8 mouse cellular contexts compared by ENCODE assay signal in the genomic region with DNA sequence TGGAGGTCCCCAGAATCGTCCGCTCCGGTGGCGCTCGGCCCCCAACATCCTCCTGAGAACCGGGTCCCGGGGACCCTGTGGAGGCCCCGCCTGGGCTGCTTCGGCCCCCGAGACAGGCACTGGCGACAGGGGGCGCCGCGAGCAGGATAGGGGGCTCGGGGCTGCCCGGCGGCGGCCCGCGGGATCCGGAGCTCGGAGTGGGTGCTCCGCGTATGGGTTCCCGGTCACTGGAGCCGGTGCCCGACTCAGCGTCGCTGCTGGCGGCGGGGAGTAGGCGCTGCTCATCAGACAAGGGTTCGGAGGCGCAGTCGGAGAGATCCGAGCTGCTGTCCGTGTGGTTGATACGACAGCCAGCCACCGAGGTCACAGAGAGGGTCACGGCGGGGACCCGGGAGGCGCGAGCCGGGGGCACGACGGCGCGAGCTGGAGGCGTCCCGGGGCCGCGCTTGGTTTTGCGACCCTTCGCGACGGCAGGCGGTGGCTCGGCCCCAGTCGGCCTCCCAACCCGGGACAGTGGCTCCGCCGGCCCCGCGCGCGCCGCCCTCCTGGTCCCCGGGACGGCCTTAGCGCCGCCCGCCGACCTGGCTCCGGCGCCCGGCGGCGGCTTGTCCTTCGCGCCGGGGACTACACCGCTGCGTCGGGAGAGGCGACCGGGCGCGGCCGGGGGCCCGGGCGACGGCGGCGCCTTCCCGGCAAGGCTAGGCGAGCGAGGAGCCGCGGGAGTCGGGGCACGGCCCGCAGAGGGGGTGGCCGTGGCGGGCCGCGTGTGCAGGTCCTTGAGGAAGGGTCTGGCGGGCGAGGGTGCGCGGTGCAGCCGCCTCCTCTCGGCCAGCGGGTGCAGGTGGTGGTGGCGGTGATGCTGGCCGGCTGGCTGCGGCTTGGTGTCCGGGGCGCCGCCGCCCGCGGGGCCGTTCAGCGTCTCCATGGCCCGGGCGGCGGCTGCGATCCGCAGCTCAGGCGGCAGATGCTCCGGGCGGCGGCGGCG. TPM values are rescaled to one million over a fixed set of nuclear protein-coding genes. Genes with fewer than 3 reads are reported as not detected.
DNase-seq lines count a peak whose midpoint lies in the region; ATAC-seq and TF ChIP-seq lines count a peak whose summit lies in the region.

No protein-coding gene starts in this region.

- peak; percentile 27 for ATAC-seq in heart, embryonic 12.5 days (ENCODE audit: insufficient number of reproducible peaks, low FRiP score)
- ATAC-seq in kidney, embryonic 16.5 days (ENCODE audit: low FRiP score, low TSS enrichment) = peak; percentile 26
- no peak for ATAC-seq in inflammation-experienced regulatory T-cells, adult 6 months

- TF ChIP-seq POLR2A in testis, adult 2 months (IDR thresholded peaks at IDR 0.05; ENCODE audit: control insufficient read depth, low read depth, low read length) = no peak
- TF ChIP-seq POLR2A in lung, adult 2 months (IDR thresholded peaks at IDR 0.05; ENCODE audit: borderline replicate concordance, extremely low read depth, low read depth, low read length) = no peak

- peaks cover 2% of the 10 kb centered on the region; the same call in 1 of the 2 replicates for H3K27me3 ChIP-seq in testis, adult 2 months (ENCODE audit: control insufficient read depth, insufficient read depth, low read length)
- peaks cover 57% of the 10 kb centered on the region for H3K27me3 ChIP-seq in embryonic facial prominence, embryonic 10.5 days (replicated peaks; ENCODE audit: low read depth, poor library complexity, severe bottlenecking)
- H3K27me3 ChIP-seq in heart, embryonic 12.5 days (replicated peaks) = peaks cover 45% of the 10 kb centered on the region
- H3K27me3 ChIP-seq in kidney, embryonic 16.5 days (ENCODE audit: insufficient read depth, low read length) = peaks cover 20% of the 10 kb centered on the region

- H3K4me2 ChIP-seq in heart, embryonic 12.5 days = peak overlapping the region; percentile 95
- peak overlapping the region; percentile 99 for H3K4me2 ChIP-seq in kidney, embryonic 16.5 days (replicated peaks; ENCODE audit: low read depth, low read length)

- H3K4me1 ChIP-seq in testis, adult 2 months (ENCODE audit: control insufficient read depth, insufficient read depth, low read length) = peaks cover 20% of the 10 kb centered on the region
- H3K4me1 ChIP-seq in embryonic facial prominence, embryonic 10.5 days = peaks cover 74% of the 10 kb centered on the region
- peaks cover 21% of the 10 kb centered on the region for H3K4me1 ChIP-seq in heart, embryonic 12.5 days (replicated peaks)
- peaks cover 41% of the 10 kb centered on the region for H3K4me1 ChIP-seq in kidney, embryonic 16.5 days (ENCODE audit: insufficient read depth, low read length)
- peaks cover 4% of the 10 kb centered on the region; the same call in 1 of the 2 replicates for H3K4me1 ChIP-seq in lung, adult 2 months (ENCODE audit: control insufficient read depth, insufficient read depth, low read length)

- no peaks in the 10 kb centered on the region for H3K9me3 ChIP-seq in embryonic facial prominence, embryonic 10.5 days
- H3K9me3 ChIP-seq in heart, embryonic 12.5 days (replicated peaks) = no peaks in the 10 kb centered on the region
- H3K9me3 ChIP-seq in kidney, embryonic 16.5 days (ENCODE audit: low read length) = no peaks in the 10 kb centered on the region

- no peaks in the 10 kb centered on the region for H3K36me3 ChIP-seq in testis, adult 2 months (ENCODE audit: control insufficient read depth, insufficient read depth, low read length)
- H3K36me3 ChIP-seq in embryonic facial prominence, embryonic 10.5 days (replicated peaks) = no peaks in the 10 kb centered on the region
- no peaks in the 10 kb centered on the region for H3K36me3 ChIP-seq in heart, embryonic 12.5 days
- no peaks in the 10 kb centered on the region for H3K36me3 ChIP-seq in kidney, embryonic 16.5 days (ENCODE audit: insufficient read depth, low read length)

- H3K27ac ChIP-seq in testis, adult 2 months (ENCODE audit: control insufficient read depth, insufficient read depth, low read depth, low read length) = peak overlapping the region; percentile 39; the same call in 1 of the 2 replicates
- peak overlapping the region; percentile 90 for H3K27ac ChIP-seq in embryonic facial prominence, embryonic 10.5 days (replicated peaks)
- no peak overlapping the region for H3K27ac ChIP-seq in heart, embryonic 12.5 days (ENCODE audit: poor library complexity, severe bottlenecking)
- peak overlapping the region; percentile 82 for H3K27ac ChIP-seq in kidney, embryonic 16.5 days (ENCODE audit: low read length)

- H3K4me3 ChIP-seq in testis, adult 2 months (ENCODE audit: control insufficient read depth, low read depth, low read length) = peak overlapping the region; percentile 79
- peak overlapping the region; percentile 86 for H3K4me3 ChIP-seq in embryonic facial prominence, embryonic 10.5 days
- H3K4me3 ChIP-seq in heart, embryonic 12.5 days = peak overlapping the region; percentile 70
- H3K4me3 ChIP-seq in kidney, embryonic 16.5 days (ENCODE audit: low read length) = peak overlapping the region; percentile 76
- peak overlapping the region; percentile 88 for H3K4me3 ChIP-seq in lung, adult 2 months (replicated peaks; ENCODE audit: extremely low read depth, low read depth, low read length)

- under 1% methylated on average over 136 of the region's 136 CpGs for WGBS in embryonic facial prominence, embryonic 10.5 days
- WGBS in heart, embryonic 12.5 days = under 1% methylated on average over 117 of the region's 136 CpGs
- WGBS in kidney, embryonic 16.5 days = under 1% methylated on average over 115 of the region's 136 CpGs
- WGBS in lung, adult 2 months = 1% methylated on average over 135 of the region's 136 CpGs

- peak overlapping the region; percentile 79 for H3K9ac ChIP-seq in heart, embryonic 12.5 days
- H3K9ac ChIP-seq in kidney, embryonic 16.5 days (replicated peaks; ENCODE audit: low read length) = peak overlapping the region; percentile 84

- TF ChIP-seq CTCF in testis, adult 2 months (IDR thresholded peaks at IDR 0.05; ENCODE audit: control insufficient read depth, insufficient read depth, insufficient replicate concordance, low read depth, low read length) = no peak
- TF ChIP-seq CTCF in lung, adult 2 months (IDR thresholded peaks at IDR 0.05; ENCODE audit: insufficient read depth, low read length) = no peak

- DNase-seq in testis, postnatal 14 days (ENCODE audit: low spot score) = no peak
- peak; percentile 69 for DNase-seq in embryonic facial prominence, embryonic 10.5 days (ENCODE audit: low spot score)
- peak; percentile 75 for DNase-seq in lung, adult 2 months
- peak; percentile 67 for DNase-seq in retina, postnatal 1 day

RNA-seq across cellular contexts. Expression of a gene that starts 0.8 kb away (rescaled TPM):
- 5.6 and 6.8 TPM in 2 replicates for polyA plus RNA-seq in testis, adult 2 months (2012; rRNA removed)
- 13.2 and 22.3 TPM in 2 replicates for polyA plus RNA-seq in embryonic facial prominence, embryonic 10.5 days (2016; fragmentation: Nextera tagmentation; extraction: Ambion mirVana)
- polyA plus RNA-seq in heart, embryonic 12.5 days (2016; fragmentation: Nextera tagmentation; extraction: Ambion mirVana) = 1.4 and 1.7 TPM in 2 replicates
- polyA plus RNA-seq in kidney, embryonic 16.5 days (2015; fragmentation: Nextera tagmentation; extraction: Ambion mirVana) = 5.0 and 5.2 TPM in 2 replicates
- 30.6 and 32.1 TPM in 2 replicates for polyA plus RNA-seq in lung, adult 2 months (2012; rRNA removed)
- under 1 TPM in 1 of 3 experiments, not detected in 2; 0.39 TPM for polyA plus RNA-seq in inflammation-experienced regulatory T-cells, adult 6 months (2017; shearing (Covaris generic))
